Mouse (Mus musculus): ENCODE data around the gene Ly6g6f.
"Not testable (repeated sequence)": the region's sequence is repeated elsewhere in the genome, so short reads cannot be mapped to it uniquely, and the experiment has no call there.

The Ly6g6f gene

GRCm38 (mm10) chr17:35085208-35085865, at the start of gene Ly6g6f:
Gene Ly6g6f, minus strand, starts transcription at chr17:35085610.
- no peak for DNase-seq (ENCODE audit: low spot score)

GRCm38 (mm10) chr17:35134801-35135590, 49.6 kb upstream of the Ly6g6f start, which contains the start of gene Bag6:
Gene Bag6, plus strand, starts transcription at chr17:35135178.
- peak; percentile 94 for DNase-seq (ENCODE audit: low spot score)

- DNase-seq (ENCODE audit: low spot score): no peak
Measured at GRCm38 (mm10) chr17:35133517-35133916, 48.1 kb upstream of the Ly6g6f start.

GRCm38 (mm10) chr17:35132174-35132560, 46.8 kb upstream of the Ly6g6f start:
- DNase-seq (ENCODE audit: low spot score): no peak

- DNase-seq (ENCODE audit: low spot score): no peak
Measured at GRCm38 (mm10) chr17:35131500-35132173, 46.2 kb upstream of the Ly6g6f start, which contains the start of gene Apom. Gene Apom, minus strand, starts transcription at chr17:35132050.

- DNase-seq (ENCODE audit: low spot score): no peak
Measured at GRCm38 (mm10) chr17:35131038-35131437, 45.6 kb upstream of the Ly6g6f start.

- DNase-seq (ENCODE audit: low spot score): no peak
Measured at GRCm38 (mm10) chr17:35128996-35129395, 43.6 kb upstream of the Ly6g6f start.

GRCm38 (mm10) chr17:35127017-35127416, 41.6 kb upstream of the Ly6g6f start:
- no peak for DNase-seq (ENCODE audit: low spot score)

GRCm38 (mm10) chr17:35126206-35126611, 40.8 kb upstream of the Ly6g6f start, which contains the start of gene D17H6S53E:
Gene D17H6S53E, plus strand, starts transcription at chr17:35126373.
- peak; percentile 56 for DNase-seq (ENCODE audit: low spot score)

GRCm38 (mm10) chr17:35125578-35125977, 40.2 kb upstream of the Ly6g6f start:
- no peak for DNase-seq (ENCODE audit: low spot score)

GRCm38 (mm10) chr17:35125081-35125480, 39.7 kb upstream of the Ly6g6f start:
- DNase-seq (ENCODE audit: low spot score): no peak

GRCm38 (mm10) chr17:35124261-35124896, 39.0 kb upstream of the Ly6g6f start:
- DNase-seq (ENCODE audit: low spot score): not testable (repeated sequence)

- not testable (repeated sequence) for DNase-seq (ENCODE audit: low spot score)
Measured at GRCm38 (mm10) chr17:35123287-35123686, 37.9 kb upstream of the Ly6g6f start.

- no peak for DNase-seq (ENCODE audit: low spot score)
Measured at GRCm38 (mm10) chr17:35121871-35122303, 36.5 kb upstream of the Ly6g6f start, which contains the start of gene Csnk2b. Gene Csnk2b, minus strand, starts transcription at chr17:35122053.

- peak; percentile 86 for DNase-seq (ENCODE audit: low spot score)
Measured at GRCm38 (mm10) chr17:35121143-35121799, 35.9 kb upstream of the Ly6g6f start, which contains the start of gene Gpank1. Gene Gpank1, plus strand, starts transcription at chr17:35121455.

GRCm38 (mm10) chr17:35120745-35121142, 35.3 kb upstream of the Ly6g6f start:
- no peak for DNase-seq (ENCODE audit: low spot score)

- no peak for DNase-seq (ENCODE audit: low spot score)
Measured at GRCm38 (mm10) chr17:35115046-35116019, 29.9 kb upstream of the Ly6g6f start, which contains the start of gene Ly6g5b. Gene Ly6g5b, minus strand, starts transcription at chr17:35115428.

- no peak for DNase-seq (ENCODE audit: low spot score)
Measured at GRCm38 (mm10) chr17:35111774-35112173, 26.4 kb upstream of the Ly6g6f start.

- no peak for DNase-seq (ENCODE audit: low spot score)
Measured at GRCm38 (mm10) chr17:35108097-35108496, 22.7 kb upstream of the Ly6g6f start, which contains the start of gene Ly6g5c. Gene Ly6g5c, plus strand, starts transcription at chr17:35108279.

GRCm38 (mm10) chr17:35106522-35106921, 21.1 kb upstream of the Ly6g6f start:
- no peak for DNase-seq (ENCODE audit: low spot score)

Measured in ovary, postnatal 10 days (tissue).